Mouse (Mus musculus) mature B cell (primary cell): ENCODE data around the gene Nid2.

Experiments used
- in situ Hi-C: fragments of 300-500 bp; cut with MboI; formaldehyde crosslinking; loops from 2 replicates; pipeline ENCODE4 v1.14.3; 2019

Gene Nid2

DNA sequence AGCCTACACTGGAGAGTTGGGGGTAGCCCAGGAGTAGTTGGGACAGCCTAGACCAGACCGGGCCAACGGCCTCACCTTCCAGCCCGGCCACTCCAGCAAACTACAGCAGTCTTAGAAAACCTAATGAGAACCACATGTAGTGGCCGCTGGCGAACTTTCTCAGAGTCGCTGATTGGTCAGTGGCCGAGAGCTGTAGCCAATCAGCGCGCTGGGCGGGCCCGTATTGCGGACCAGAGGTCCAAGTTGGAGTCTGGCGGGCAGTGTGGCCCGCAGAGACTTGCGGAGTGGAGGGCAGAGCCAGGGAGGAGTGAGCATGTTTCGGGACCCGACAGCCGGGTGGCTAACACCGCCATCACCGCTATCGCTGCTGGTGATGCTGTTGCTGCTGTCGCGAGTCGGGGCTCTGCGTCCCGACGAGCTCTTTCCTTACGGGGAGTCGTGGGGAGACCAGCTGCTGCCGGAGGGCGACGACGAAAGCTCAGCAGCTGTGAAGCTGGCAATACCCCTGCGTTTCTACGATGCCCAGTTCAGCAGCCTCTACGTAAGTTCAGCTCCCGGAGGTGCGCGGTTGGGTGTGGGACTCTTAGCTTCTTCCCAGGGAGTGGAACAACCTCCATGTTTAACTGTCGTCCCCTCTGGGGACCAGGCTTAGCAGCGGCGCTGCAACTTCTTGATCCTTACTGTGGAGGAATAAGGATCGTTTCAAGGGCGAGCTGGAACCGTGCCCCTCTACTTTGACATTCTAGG is at the start of gene Nid2:
Nid2 (plus strand) TSS at position 241 of the 747 bp plus-strand sequence.
- in situ Hi-C loops = no loop called here

DNA sequence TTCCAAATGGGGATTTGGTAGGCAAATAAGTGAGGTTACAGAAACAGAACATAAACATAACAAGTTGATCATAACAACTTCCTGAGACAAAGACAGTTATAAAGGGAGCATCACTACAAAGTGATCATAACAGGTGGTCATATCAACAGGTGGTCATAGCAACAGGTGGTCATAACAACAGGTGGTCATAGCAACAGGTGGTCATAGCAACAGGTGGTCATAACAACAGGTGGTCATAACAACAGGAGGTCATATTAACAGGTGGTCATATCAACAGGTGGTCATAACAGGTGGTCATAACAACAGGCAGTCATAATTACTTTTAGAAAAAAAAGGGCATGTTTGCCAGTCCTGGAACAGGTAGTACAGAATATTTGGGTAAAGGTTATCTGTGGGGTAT is 49.5 kb upstream of the Nid2 start:
- in situ Hi-C loops = loop anchor here (10.0 kb wide), 1 partner anchor 363 kb away; no protein-coding TSS in a partner anchor

- in situ Hi-C loops = loop anchor here (5.0 to 10.0 kb wide), 2 partner anchors 117 to 359 kb away; partner anchors contain the start of gene Rtraf
Observed at GRCm38 (mm10) chr14:19705649-19706048, 45.4 kb upstream of the Nid2 start.

DNA sequence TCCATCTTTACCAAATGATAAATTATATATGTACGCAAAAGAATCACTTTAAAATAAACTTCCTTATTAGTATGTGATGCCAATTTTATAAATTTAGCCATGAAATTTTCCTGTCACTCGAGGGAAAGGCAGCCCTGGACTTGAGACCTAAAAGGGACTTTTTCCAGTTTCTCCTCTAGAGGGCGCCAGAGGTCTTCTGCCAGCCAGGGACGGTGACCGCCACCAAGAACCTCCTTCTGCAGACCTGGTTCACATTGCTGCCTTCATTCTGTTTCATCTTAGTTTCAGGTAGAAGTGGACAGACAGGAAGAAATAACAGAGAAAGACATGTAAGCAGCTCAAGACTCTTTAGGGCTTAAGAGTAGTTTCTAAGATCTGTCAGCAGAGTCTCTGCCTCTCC is 44.6 kb upstream of the Nid2 start:
- in situ Hi-C loops = loop anchor here (5.0 to 10.0 kb wide), 2 partner anchors 116 to 358 kb away; partner anchors contain the start of gene Rtraf

DNA sequence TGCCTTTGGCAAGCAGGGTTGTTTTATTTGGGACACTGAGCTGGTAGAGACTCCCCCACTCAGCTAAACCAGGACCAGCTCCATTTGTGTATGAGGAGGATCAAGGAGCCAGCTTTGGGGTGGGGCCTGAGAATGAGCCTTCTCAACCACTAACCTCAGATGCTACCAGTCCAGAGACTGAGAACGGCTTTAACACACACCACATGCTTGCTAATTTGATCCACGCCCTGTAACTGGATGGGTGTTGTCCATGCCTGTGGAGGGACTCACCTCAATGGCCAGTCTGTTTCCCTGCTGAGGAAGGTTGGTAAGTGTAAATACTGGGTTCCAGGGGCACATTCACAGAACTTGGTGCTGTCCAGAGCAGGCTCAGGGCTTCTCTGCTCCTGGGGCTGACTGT is 44.1 kb upstream of the Nid2 start:
- in situ Hi-C loops = loop anchor here (5.0 to 10.0 kb wide), 2 partner anchors 115 to 358 kb away; partner anchors contain the start of gene Rtraf

GRCm38 (mm10) chr14:19707721-19708507 is 43.2 kb upstream of the Nid2 start:
- in situ Hi-C loops = loop anchor here (5.0 to 10.0 kb wide), 2 partner anchors 114 to 357 kb away; partner anchors contain the start of gene Rtraf

GRCm38 (mm10) chr14:19709161-19709560 is 41.9 kb upstream of the Nid2 start:
- in situ Hi-C loops = loop anchor here (5.0 to 10.0 kb wide), 2 partner anchors 113 to 356 kb away; partner anchors contain the start of gene Rtraf

GRCm38 (mm10) chr14:19711771-19712170 is 39.3 kb upstream of the Nid2 start:
- in situ Hi-C loops = no loop called here

DNA sequence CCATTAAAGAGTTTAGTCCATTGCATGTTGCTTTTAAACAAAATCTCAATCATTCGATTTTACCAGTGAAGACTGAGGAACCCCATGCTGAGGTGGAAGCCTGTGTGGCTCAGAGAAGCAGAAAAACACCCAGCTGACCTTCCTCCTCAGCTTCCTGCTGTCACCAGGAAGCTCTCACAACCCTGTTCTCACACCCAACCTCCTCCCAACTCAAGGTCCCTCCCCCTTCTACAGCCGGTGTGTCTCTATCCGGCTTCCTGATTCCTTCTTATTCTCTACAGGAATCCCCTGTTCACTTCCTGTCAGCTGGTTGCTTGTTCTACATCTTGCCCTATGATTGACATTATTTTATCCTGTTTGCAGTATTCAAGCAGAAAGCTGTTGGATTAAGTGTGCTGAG is 38.0 kb upstream of the Nid2 start:
- in situ Hi-C loops = no loop called here

GRCm38 (mm10) chr14:19719077-19719476 is 32.0 kb upstream of the Nid2 start:
- in situ Hi-C loops = no loop called here

DNA sequence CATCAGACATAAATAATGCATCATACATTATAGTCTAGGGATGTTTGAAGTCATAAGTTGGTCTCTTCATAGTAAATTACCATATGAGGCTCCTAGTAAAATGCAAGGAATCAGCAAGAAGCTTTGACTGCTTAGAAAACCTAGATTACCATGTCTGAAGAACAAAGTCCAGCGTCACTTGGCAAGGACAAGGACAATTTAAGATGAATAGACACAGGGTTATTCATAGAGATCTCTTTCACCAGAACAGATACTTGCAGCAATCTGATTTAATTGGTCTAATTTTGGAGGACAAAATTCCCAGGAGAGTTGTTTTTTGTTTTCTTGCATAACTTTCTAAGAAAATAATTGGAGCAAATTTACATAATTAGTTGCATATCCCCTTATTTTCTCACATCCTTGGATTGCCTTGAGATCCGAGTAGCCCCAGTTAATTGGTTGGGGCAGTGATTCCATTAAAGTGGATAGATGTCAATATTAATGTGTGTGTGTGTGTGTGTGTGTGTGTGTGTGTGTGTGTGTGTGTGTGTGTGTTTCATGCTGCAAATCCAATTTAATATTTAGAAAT is 30.9 kb upstream of the Nid2 start:
- in situ Hi-C loops = no loop called here

GRCm38 (mm10) chr14:19728278-19728677 is 22.8 kb upstream of the Nid2 start:
- in situ Hi-C loops = no loop called here

DNA sequence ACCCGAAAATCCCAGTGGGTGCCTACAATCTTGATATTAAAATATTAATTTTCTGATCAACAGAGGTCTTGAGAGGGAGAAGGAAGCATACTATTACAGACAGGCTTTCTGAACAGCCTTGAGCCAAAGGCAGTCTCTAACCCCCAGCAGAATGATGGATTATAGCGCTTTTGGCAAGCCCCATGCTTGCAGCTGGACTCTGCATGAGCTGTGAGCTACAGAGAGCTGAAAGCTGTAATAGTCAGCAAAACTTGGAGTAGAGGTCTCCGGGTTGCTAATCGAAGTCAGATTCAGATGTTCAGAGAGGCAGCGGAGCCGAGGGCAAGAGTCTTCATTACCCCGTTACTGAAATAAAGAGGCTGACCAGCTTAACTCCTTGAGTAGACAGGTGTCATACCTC is 22.3 kb upstream of the Nid2 start:
- in situ Hi-C loops = no loop called here

DNA sequence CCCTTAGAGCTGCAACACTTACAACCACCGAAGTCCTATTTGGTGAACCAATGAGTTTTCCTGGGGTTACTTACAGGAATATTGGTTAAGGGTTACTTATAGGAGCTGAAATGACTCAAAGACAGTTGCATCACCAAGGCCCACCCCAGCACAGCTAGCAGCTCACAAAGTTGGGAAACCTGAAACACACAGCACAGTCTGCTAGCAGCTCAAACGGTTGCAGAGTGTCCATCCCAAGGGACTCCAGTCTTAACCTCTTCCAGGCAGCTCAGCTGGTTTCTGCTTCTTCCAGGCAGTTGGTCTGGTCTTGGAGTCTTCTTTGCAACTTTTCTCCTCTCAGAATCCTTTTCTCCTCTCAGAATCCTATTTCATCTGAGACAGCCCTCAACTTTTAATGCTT is 19.0 kb upstream of the Nid2 start:
- in situ Hi-C loops = no loop called here

DNA sequence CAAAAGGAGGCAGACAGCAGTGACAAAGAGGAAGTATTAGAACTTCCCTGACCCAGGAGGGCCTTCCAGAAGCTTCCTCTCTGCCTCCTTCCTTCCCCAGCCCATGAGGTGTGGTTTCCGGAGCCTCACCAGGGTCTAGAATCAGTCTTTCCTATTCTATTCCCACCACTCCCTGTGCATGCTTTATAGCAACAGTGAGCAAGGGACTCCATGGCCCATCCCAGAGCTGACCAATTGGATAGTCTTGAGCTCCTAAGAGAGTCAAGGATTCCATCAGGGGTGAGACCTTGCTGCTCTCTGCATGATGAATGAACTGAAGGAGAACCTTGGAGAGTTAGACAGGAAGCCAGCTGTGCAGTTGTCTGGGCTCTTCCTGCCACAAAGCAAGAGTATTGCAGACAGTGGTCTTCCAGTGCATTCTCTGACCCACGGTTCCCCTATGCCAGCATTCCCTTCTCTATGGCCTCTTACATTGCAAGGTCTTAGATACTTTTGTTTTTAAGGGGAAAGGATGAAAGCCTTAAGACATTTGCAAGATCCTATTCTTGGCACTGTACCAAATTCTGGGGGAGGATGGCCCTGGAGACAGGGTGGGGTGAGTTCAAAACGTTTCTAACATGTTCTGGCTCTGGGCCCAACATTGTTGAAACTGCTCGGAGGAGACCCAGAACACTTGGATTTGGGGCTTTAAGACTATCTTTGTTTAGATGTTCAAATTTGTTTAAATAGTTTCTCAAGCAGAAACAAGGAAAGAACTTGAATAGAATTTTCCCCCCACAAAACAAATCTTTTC is 17.4 kb upstream of the Nid2 start:
- in situ Hi-C loops = no loop called here

DNA sequence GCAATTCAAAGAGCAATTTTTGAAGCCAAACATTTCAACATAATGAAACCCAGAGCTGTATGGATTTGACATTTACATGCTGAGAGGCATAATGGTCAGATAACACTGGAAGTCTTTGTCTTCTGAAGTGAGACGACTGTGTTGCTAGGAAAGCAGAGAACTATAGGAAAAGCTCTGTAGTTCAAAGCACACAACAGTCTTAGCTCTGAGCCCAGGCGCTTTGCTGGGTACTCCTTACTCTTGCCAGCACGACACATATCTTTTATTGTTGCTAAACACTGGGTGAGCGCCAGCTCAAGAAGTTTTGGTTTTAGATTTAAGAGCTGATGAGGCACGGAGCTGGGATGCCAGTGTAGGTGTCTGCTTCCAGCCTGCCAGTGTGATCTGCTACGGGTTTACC is 15.8 kb upstream of the Nid2 start:
- in situ Hi-C loops = no loop called here

- in situ Hi-C loops = no loop called here
Observed at GRCm38 (mm10) chr14:19737568-19737967, 13.5 kb upstream of the Nid2 start.

GRCm38 (mm10) chr14:19738094-19738843 is 12.8 kb upstream of the Nid2 start:
- in situ Hi-C loops = no loop called here

DNA sequence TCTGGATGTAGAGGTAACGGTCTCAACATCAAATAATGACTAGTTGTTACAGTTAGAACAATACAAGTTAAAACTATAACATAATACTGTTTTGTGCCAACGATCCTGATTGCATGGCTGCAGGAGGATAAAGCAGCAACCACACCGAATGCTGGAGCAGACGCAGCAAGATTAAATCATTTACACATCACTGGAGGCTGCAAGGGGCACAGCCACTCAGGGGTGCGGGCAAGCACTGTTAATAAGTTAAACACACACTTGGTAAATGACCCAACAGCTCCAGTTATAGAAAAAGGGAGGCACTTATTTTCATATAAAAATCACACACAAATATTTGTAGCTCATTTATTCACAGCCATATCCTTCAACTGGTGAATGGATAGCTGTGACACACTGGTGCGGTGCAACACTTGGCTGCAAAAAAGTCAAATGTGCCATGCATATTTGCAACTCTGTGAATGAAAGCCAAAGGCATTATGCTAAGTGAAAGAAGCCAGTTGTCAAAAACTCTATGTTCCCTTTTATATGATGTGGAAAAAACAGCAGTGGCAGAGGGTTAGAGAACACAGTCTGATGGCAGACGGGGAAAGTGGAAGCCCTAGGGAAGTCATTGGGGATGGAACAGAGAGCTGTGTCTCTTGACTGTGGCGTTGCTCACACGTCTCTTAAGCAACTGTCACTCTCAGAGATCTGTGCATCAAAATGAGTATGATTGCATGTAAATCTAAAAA is 11.5 kb upstream of the Nid2 start:
- in situ Hi-C loops = no loop called here

GRCm38 (mm10) chr14:19740147-19740738 is 10.8 kb upstream of the Nid2 start:
- in situ Hi-C loops = no loop called here
